Mouse (Mus musculus) erythroblast, embryonic 14.5 days (primary cell): ENCODE measurements around the gene Zfp444.

Source experiments
- GATA1 ChIP-seq: IDR thresholded peaks from 2 replicates; pipeline ENCODE4 v1.6.1; 2012; ENCODE audit warnings: low read length, inconsistent platforms, mixed read lengths
- TAL1 ChIP-seq: IDR thresholded peaks from 3 replicates; pipeline ENCODE4 v1.6.1; 2012; ENCODE audit warnings: low read length, inconsistent platforms, mixed read lengths

DNA sequence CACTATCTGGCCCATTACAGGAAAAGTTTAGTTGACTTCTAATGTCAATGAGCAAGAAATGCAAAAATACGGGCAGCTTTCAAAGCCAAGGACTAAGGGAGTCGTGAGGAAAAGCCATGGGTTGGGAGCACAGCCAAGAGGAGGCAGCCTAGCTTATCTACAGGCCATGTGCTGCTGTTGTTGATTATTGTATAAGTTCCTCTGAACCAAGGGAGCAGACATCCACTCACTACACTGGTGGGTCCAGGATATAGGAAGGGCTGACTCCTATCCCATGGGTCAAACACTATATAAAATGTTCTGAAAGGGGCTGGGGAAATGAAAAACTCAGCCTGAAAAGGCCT is 25.1 kb upstream of the Zfp444 start:
- TF ChIP-seq GATA1: no peak
- no peak for TF ChIP-seq TAL1
